Mouse (Mus musculus): Measurements from ENCODE around the gene Thrap3. TPM values are rescaled to one million over a fixed set of nuclear protein-coding genes. Genes with fewer than 3 reads are reported as not detected.
"Not testable (repeated sequence)": the region's sequence is repeated elsewhere in the genome, so short reads cannot be mapped to it uniquely, and the experiment has no call there.

The Thrap3 gene
- polyA plus RNA-seq, 1 experiment from 2014 or later: 136 TPM

- Histone ChIP-seq H3K27ac (no peak overlapping the region), H3K9me3 (replicated peaks; ENCODE audit: low read length) (no peaks in the 10 kb centered on the region), H3K27me3 (ENCODE audit: insufficient read depth, low read length) (no peaks in the 10 kb centered on the region), H3K36me3 (ENCODE audit: insufficient read depth, low read length) (no peaks in the 10 kb centered on the region), H3K9ac (ENCODE audit: low read depth, low read length) (no peak overlapping the region), H3K4me3 (replicated peaks; ENCODE audit: low read depth, low read length) (no peak overlapping the region), H3K4me2 (ENCODE audit: low read length) (no peak overlapping the region), H3K4me1 (replicated peaks; ENCODE audit: insufficient read depth, low read length) (no peaks in the 10 kb centered on the region)
- ATAC-seq (replicated peaks; ENCODE audit: low FRiP score, low read depth) (no peak), DNase-seq (ENCODE audit: low spot score) (no peak)
- 84% methylated on average over 11 of the region's 11 CpGs for WGBS
- no peak for TF ChIP-seq CTCF (IDR thresholded peaks at IDR 0.05; ENCODE audit: low read depth)
These were observed 20.1 kb upstream of the Thrap3 start for GRCm38 (mm10) chr4:126222631-126223030.

GRCm38 (mm10) chr4:126220045-126220444, 17.5 kb upstream of the Thrap3 start:
- H3K9ac ChIP-seq (ENCODE audit: low read depth, low read length): no peak overlapping the region
- no peaks in the 10 kb centered on the region for H3K9me3 ChIP-seq (replicated peaks; ENCODE audit: low read length)
- DNase-seq (ENCODE audit: low spot score) (no peak), ATAC-seq (replicated peaks; ENCODE audit: low FRiP score, low read depth) (no peak)
- no peak for TF ChIP-seq CTCF (IDR thresholded peaks at IDR 0.05; ENCODE audit: low read depth)
- H3K27me3 ChIP-seq (ENCODE audit: insufficient read depth, low read length): no peaks in the 10 kb centered on the region
- no peak overlapping the region for H3K4me2 ChIP-seq (ENCODE audit: low read length)
- WGBS: 89% methylated on average over 10 of the region's 10 CpGs
- H3K4me3 ChIP-seq (replicated peaks; ENCODE audit: low read depth, low read length): no peak overlapping the region
- no peaks in the 10 kb centered on the region for H3K36me3 ChIP-seq (ENCODE audit: insufficient read depth, low read length)
- no peak overlapping the region for H3K27ac ChIP-seq
- H3K4me1 ChIP-seq (replicated peaks; ENCODE audit: insufficient read depth, low read length): no peaks in the 10 kb centered on the region

- 71% methylated on average over 3 of the region's 3 CpGs for WGBS
- not testable (repeated sequence) for H3K9me3 ChIP-seq (replicated peaks; ENCODE audit: low read length); H3K27me3 ChIP-seq (ENCODE audit: insufficient read depth, low read length); H3K36me3 ChIP-seq (ENCODE audit: insufficient read depth, low read length); ATAC-seq (replicated peaks; ENCODE audit: low FRiP score, low read depth); H3K27ac ChIP-seq; H3K4me3 ChIP-seq (replicated peaks; ENCODE audit: low read depth, low read length); H3K4me1 ChIP-seq (replicated peaks; ENCODE audit: insufficient read depth, low read length); H3K9ac ChIP-seq (ENCODE audit: low read depth, low read length); H3K4me2 ChIP-seq (ENCODE audit: low read length); DNase-seq (ENCODE audit: low spot score)
These were observed 17.0 kb upstream of the Thrap3 start for GRCm38 (mm10) chr4:126219540-126219939.

GRCm38 (mm10) chr4:126217771-126218170, 15.2 kb upstream of the Thrap3 start:
- Histone ChIP-seq H3K9me3 (replicated peaks; ENCODE audit: low read length) (no peaks in the 10 kb centered on the region), H3K27ac (no peak overlapping the region), H3K9ac (ENCODE audit: low read depth, low read length) (no peak overlapping the region), H3K4me3 (replicated peaks; ENCODE audit: low read depth, low read length) (no peak overlapping the region), H3K4me2 (ENCODE audit: low read length) (no peak overlapping the region), H3K27me3 (ENCODE audit: insufficient read depth, low read length) (no peaks in the 10 kb centered on the region), H3K4me1 (replicated peaks; ENCODE audit: insufficient read depth, low read length) (no peaks in the 10 kb centered on the region), H3K36me3 (ENCODE audit: insufficient read depth, low read length) (no peaks in the 10 kb centered on the region)
- WGBS: 81% methylated on average over 6 of the region's 6 CpGs
- no peak for ATAC-seq (replicated peaks; ENCODE audit: low FRiP score, low read depth)
- TF ChIP-seq CTCF (IDR thresholded peaks at IDR 0.05; ENCODE audit: low read depth): no peak
- no peak for DNase-seq (ENCODE audit: low spot score)

- no peak overlapping the region for H3K4me3 ChIP-seq (replicated peaks; ENCODE audit: low read depth, low read length)
- no peaks in the 10 kb centered on the region for H3K36me3 ChIP-seq (ENCODE audit: insufficient read depth, low read length)
- H3K9me3 ChIP-seq (replicated peaks; ENCODE audit: low read length): no peaks in the 10 kb centered on the region
- no peaks in the 10 kb centered on the region for H3K27me3 ChIP-seq (ENCODE audit: insufficient read depth, low read length)
- H3K4me2 ChIP-seq (ENCODE audit: low read length): no peak overlapping the region
- no peak overlapping the region for H3K27ac ChIP-seq
- H3K9ac ChIP-seq (ENCODE audit: low read depth, low read length): no peak overlapping the region
- WGBS: 72% methylated on average over 6 of the region's 6 CpGs
- DNase-seq (ENCODE audit: low spot score) (no peak), ATAC-seq (replicated peaks; ENCODE audit: low FRiP score, low read depth) (no peak)
- no peak for TF ChIP-seq CTCF (IDR thresholded peaks at IDR 0.05; ENCODE audit: low read depth)
- no peaks in the 10 kb centered on the region for H3K4me1 ChIP-seq (replicated peaks; ENCODE audit: insufficient read depth, low read length)
These were observed 4.5 kb upstream of the Thrap3 start for GRCm38 (mm10) chr4:126207081-126207480.

- ATAC-seq (replicated peaks; ENCODE audit: low FRiP score, low read depth) (no peak), DNase-seq (ENCODE audit: low spot score) (no peak)
- H3K9ac ChIP-seq (ENCODE audit: low read depth, low read length): no peak overlapping the region
- no peaks in the 10 kb centered on the region for H3K9me3 ChIP-seq (replicated peaks; ENCODE audit: low read length)
- no peak for TF ChIP-seq CTCF (IDR thresholded peaks at IDR 0.05; ENCODE audit: low read depth)
- no peak overlapping the region for H3K27ac ChIP-seq
- WGBS: 73% methylated on average over 1 of the region's 1 CpGs
- H3K4me3 ChIP-seq (replicated peaks; ENCODE audit: low read depth, low read length): no peak overlapping the region
- no peak overlapping the region for H3K4me2 ChIP-seq (ENCODE audit: low read length)
- no peaks in the 10 kb centered on the region for H3K27me3 ChIP-seq (ENCODE audit: insufficient read depth, low read length)
- H3K36me3 ChIP-seq (ENCODE audit: insufficient read depth, low read length): no peaks in the 10 kb centered on the region
- peaks cover 6% of the 10 kb centered on the region for H3K4me1 ChIP-seq (replicated peaks; ENCODE audit: insufficient read depth, low read length)
These were observed 2.8 kb upstream of the Thrap3 start for GRCm38 (mm10) chr4:126205386-126205785.

- no peaks in the 10 kb centered on the region for H3K9me3 ChIP-seq (replicated peaks; ENCODE audit: low read length)
- H3K4me1 ChIP-seq (replicated peaks; ENCODE audit: insufficient read depth, low read length): peaks cover 12% of the 10 kb centered on the region
- 69% methylated on average over 12 of the region's 12 CpGs for WGBS
- no peak overlapping the region for H3K4me2 ChIP-seq (ENCODE audit: low read length)
- ATAC-seq (replicated peaks; ENCODE audit: low FRiP score, low read depth) (no peak), DNase-seq (ENCODE audit: low spot score) (no peak)
- H3K27ac ChIP-seq: no peak overlapping the region
- H3K4me3 ChIP-seq (replicated peaks; ENCODE audit: low read depth, low read length): no peak overlapping the region
- no peaks in the 10 kb centered on the region for H3K27me3 ChIP-seq (ENCODE audit: insufficient read depth, low read length)
- no peaks in the 10 kb centered on the region for H3K36me3 ChIP-seq (ENCODE audit: insufficient read depth, low read length)
- H3K9ac ChIP-seq (ENCODE audit: low read depth, low read length): no peak overlapping the region
- no peak for TF ChIP-seq CTCF (IDR thresholded peaks at IDR 0.05; ENCODE audit: low read depth)
These were observed 2.2 kb upstream of the Thrap3 start for GRCm38 (mm10) chr4:126204661-126205230.
